Mouse (Mus musculus): Measurements from ENCODE around the gene Zc3h12c.
"Not testable (repeated sequence)": the region's sequence is repeated elsewhere in the genome, so short reads cannot be mapped to it uniquely, and the experiment has no call there.

Gene Zc3h12c

GRCm38 (mm10) chr9:52072202-52072601 lies 96.2 kb downstream of the Zc3h12c start:
- Histone ChIP-seq H3K9me3 (ENCODE audit: low read length) (no peaks in the 10 kb centered on the region), H3K4me1 (replicated peaks; ENCODE audit: low read depth, low read length) (0 out of 2 replicates have a peak, but pooled peaks cover 5% of the 10 kb centered on the region), H3K36me3 (ENCODE audit: insufficient read depth, low read length) (peaks cover 79% of the 10 kb centered on the region), H3K27me3 (ENCODE audit: insufficient read depth, low read length) (no peaks in the 10 kb centered on the region), H3K4me3 (replicated peaks; ENCODE audit: low read length) (no peak overlapping the region)
- TF ChIP-seq POU5F1 (IDR thresholded peaks at IDR 0.05; ENCODE audit: borderline replicate concordance, low read length) (no peak), CTCF (conservative IDR thresholded peaks at IDR 0.05; ENCODE audit: low read length) (no peak), NANOG (IDR thresholded peaks at IDR 0.05; ENCODE audit: borderline replicate concordance, low read length) (no peak)

- peaks cover 79% of the 10 kb centered on the region for H3K36me3 ChIP-seq (ENCODE audit: insufficient read depth, low read length)
- H3K27me3 ChIP-seq (ENCODE audit: insufficient read depth, low read length); H3K9me3 ChIP-seq (ENCODE audit: low read length); H3K4me1 ChIP-seq (replicated peaks; ENCODE audit: low read depth, low read length); H3K4me3 ChIP-seq (replicated peaks; ENCODE audit: low read length): not testable (repeated sequence)
Observed at GRCm38 (mm10) chr9:52071352-52071751, 97.0 kb downstream of the Zc3h12c start.

- Histone ChIP-seq H3K4me1 (replicated peaks; ENCODE audit: low read depth, low read length) (0 out of 2 replicates have a peak, but pooled peaks cover 5% of the 10 kb centered on the region), H3K27me3 (ENCODE audit: insufficient read depth, low read length) (no peaks in the 10 kb centered on the region), H3K4me3 (replicated peaks; ENCODE audit: low read length) (no peak overlapping the region), H3K36me3 (ENCODE audit: insufficient read depth, low read length) (peaks cover 83% of the 10 kb centered on the region), H3K9me3 (ENCODE audit: low read length) (no peaks in the 10 kb centered on the region)
- no peak for TF ChIP-seq POU5F1 (IDR thresholded peaks at IDR 0.05; ENCODE audit: borderline replicate concordance, low read length)
- TF ChIP-seq CTCF (conservative IDR thresholded peaks at IDR 0.05; ENCODE audit: low read length), result no peak
- TF ChIP-seq NANOG (IDR thresholded peaks at IDR 0.05; ENCODE audit: borderline replicate concordance, low read length), result no peak
Observed at GRCm38 (mm10) chr9:52070052-52070451, 98.3 kb downstream of the Zc3h12c start.

Measured in E14TG2a.4 (cell line).